Mouse (Mus musculus): ENCODE results near the gene Coa7.

DNA sequence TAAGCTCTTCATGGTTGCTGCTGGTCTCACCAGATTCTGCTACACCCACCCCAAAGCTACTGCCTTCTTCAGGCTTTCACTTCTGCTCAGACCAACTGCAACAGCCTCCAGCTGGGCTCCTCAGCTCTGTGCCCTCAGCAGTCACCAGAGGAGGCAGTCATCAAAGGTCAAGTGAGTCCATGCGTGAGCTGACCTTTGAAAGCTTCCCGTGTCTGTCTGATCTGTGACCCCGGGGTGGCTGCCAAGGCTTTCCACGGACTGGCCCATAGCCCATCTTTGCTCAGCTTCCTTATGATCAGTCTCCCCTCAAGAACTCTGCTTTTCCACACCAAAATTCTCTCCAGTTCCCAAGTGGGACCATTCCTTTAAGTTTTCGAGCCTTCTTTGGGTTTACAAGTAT is 41.3 kb downstream of the Coa7 start:
- no peak for TF ChIP-seq CTCF (IDR thresholded peaks at IDR 0.05)
- no peak for TF ChIP-seq EP300 (IDR thresholded peaks at IDR 0.05; ENCODE audit: insufficient read depth, low read depth, low read length)
- no peak for TF ChIP-seq POLR2A (IDR thresholded peaks at IDR 0.05; ENCODE audit: insufficient read depth, low read depth, low read length)

Measured in heart, adult 2 months (tissue).